Mouse (Mus musculus) CH12F3 (cell line): ENCODE results near the gene Nme3.

Experiments used
- in situ Hi-C: fragments of 300-500 bp; cut with MboI; formaldehyde crosslinking; loops from 2 replicates; pipeline ENCODE4 v1.14.3; 2020; ENCODE audit warnings: low sequenced_read_pairs

Gene Nme3

GRCm38 (mm10) chr17:24878531-24878930, 17.8 kb upstream of the Nme3 start:
- in situ Hi-C loops, result no loop called here

- in situ Hi-C loops, result loop anchor here (10.0 kb wide), 1 partner anchor 137 kb away; no protein-coding TSS in a partner anchor
Measured at GRCm38 (mm10) chr17:24881738-24882440, 14.4 kb upstream of the Nme3 start.

- in situ Hi-C loops, result loop anchor here (10.0 kb wide), 1 partner anchor 140 kb away; no protein-coding TSS in a partner anchor
Measured at GRCm38 (mm10) chr17:24884391-24884790, 11.9 kb upstream of the Nme3 start.

GRCm38 (mm10) chr17:24885356-24886133, 10.8 kb upstream of the Nme3 start:
- in situ Hi-C loops, result loop anchor here (10.0 kb wide), 1 partner anchor 141 kb away; no protein-coding TSS in a partner anchor

GRCm38 (mm10) chr17:24886134-24886931, 10.0 kb upstream of the Nme3 start, which contains the start of the genes Nubp2 and Spsb3:
Gene Nubp2, minus strand, starts transcription at chr17:24886349.
Gene Spsb3, plus strand, starts transcription at chr17:24886643.
- in situ Hi-C loops, result loop anchor here (10.0 kb wide), 1 partner anchor 142 kb away; no protein-coding TSS in a partner anchor

- in situ Hi-C loops, result loop anchor here (10.0 kb wide), 1 partner anchor 142 kb away; no protein-coding TSS in a partner anchor
Measured at GRCm38 (mm10) chr17:24886932-24887271, 9.4 kb upstream of the Nme3 start.

GRCm38 (mm10) chr17:24887291-24888080, 8.8 kb upstream of the Nme3 start:
- in situ Hi-C loops, result loop anchor here (10.0 kb wide), 1 partner anchor 143 kb away; no protein-coding TSS in a partner anchor

- in situ Hi-C loops, result loop anchor here (10.0 kb wide), 1 partner anchor 144 kb away; no protein-coding TSS in a partner anchor
Measured at GRCm38 (mm10) chr17:24888862-24889261, 7.4 kb upstream of the Nme3 start.

- in situ Hi-C loops, result no loop called here
Measured at GRCm38 (mm10) chr17:24890151-24891092, 5.9 kb upstream of the Nme3 start.

- in situ Hi-C loops, result no loop called here
Measured at GRCm38 (mm10) chr17:24891321-24891720, 5.0 kb upstream of the Nme3 start.

- in situ Hi-C loops, result no loop called here
Measured at GRCm38 (mm10) chr17:24892785-24893184, 3.5 kb upstream of the Nme3 start.

GRCm38 (mm10) chr17:24893276-24893675, 3.0 kb upstream of the Nme3 start:
- in situ Hi-C loops, result no loop called here

GRCm38 (mm10) chr17:24894061-24894994, 2.0 kb upstream of the Nme3 start:
- in situ Hi-C loops, result no loop called here

- in situ Hi-C loops, result no loop called here
Measured at GRCm38 (mm10) chr17:24894995-24895547, 1.2 kb upstream of the Nme3 start, which contains the start of the genes Eme2 and Mrps34. Gene Eme2, minus strand, starts transcription at chr17:24895087. Gene Mrps34, plus strand, starts transcription at chr17:24895116.

- in situ Hi-C loops, result no loop called here
Measured at GRCm38 (mm10) chr17:24895571-24896240, 594 bp upstream of the Nme3 start.

- in situ Hi-C loops, result no loop called here
Measured at GRCm38 (mm10) chr17:24896993-24897269, 631 bp downstream of the Nme3 start.

- in situ Hi-C loops, result no loop called here
Measured at GRCm38 (mm10) chr17:24897600-24897999, 1.3 kb downstream of the Nme3 start.
